Mouse (Mus musculus) bone marrow, adult 2 months (tissue): ENCODE results near the gene Slc25a14. TPM values are rescaled to one million over a fixed set of nuclear protein-coding genes. Genes with fewer than 3 reads are reported as not detected.

ENCODE experiments used
- H3K27ac ChIP-seq: fragments of 200-500 bp; 2 replicates; pipeline ENCODE4 v1.5.1; 2012; ENCODE audit warnings: low read depth, mild to moderate bottlenecking, control low read depth, inconsistent platforms, low read length; ENCODE audit not compliant: control insufficient read depth, poor library complexity, insufficient read depth
- H3K4me1 ChIP-seq: fragments of 200-500 bp; 2 replicates; pipeline ENCODE4 v1.6.1; 2011; ENCODE audit warnings: low read length; ENCODE audit not compliant: control insufficient read depth, insufficient read depth
- H3K4me3 ChIP-seq: fragments of 200-500 bp; replicated peaks from 2 replicates; pipeline ENCODE3; 2011; ENCODE audit warnings: mild to moderate bottlenecking, low read depth, low read length, control low read depth; ENCODE audit not compliant: control insufficient read depth
- CTCF ChIP-seq: fragments of 200-500 bp; IDR thresholded peaks from 2 replicates; pipeline ENCODE4 v1.5.1; 2011; ENCODE audit warnings: low read length, control low read depth; ENCODE audit not compliant: control insufficient read depth, insufficient read depth
- POLR2A ChIP-seq: fragments of 200-500 bp; IDR thresholded peaks from 2 replicates; pipeline ENCODE4 v1.6.1; 2011; ENCODE audit warnings: low read depth, mild to moderate bottlenecking, control low read depth, low read length, borderline replicate concordance; ENCODE audit not compliant: control insufficient read depth
- WGBS: fragments of 180-500 bp; shearing (Covaris S2); methylation state at CpG from one replicate; pipeline ENCODE4 v1.1.7; 2018; 5-methylcytosine and 5-hydroxymethylcytosine counted together
- polyA plus RNA-seq: library from polyadenylated mRNA; stranded (reverse); fragments of >200 nt; gene quantifications from 2 replicates; pipeline ENCODE4 v1.2.4, GENCODE M21; 2011; ENCODE audit warnings: low replicate concordance; ENCODE audit not compliant: missing spikeins, insufficient read depth, insufficient read length

Gene Slc25a14
- polyA plus RNA-seq, 1 experiment, result 2.3 TPM

- Histone ChIP-seq H3K27ac (peak within 1 kb of the TSS; percentile 85), H3K4me1 (peaks cover 1% of the 10 kb centered on the region; the same call in 1 of the 2 replicates), H3K4me3 (peak within 1 kb of the TSS; percentile 93)
- TF ChIP-seq CTCF (no peak), POLR2A (0 out of 2 replicates have a peak, but pooled peaks have one; percentile 32)
- 6% methylated on average over 41 of the region's 42 CpGs for WGBS
These were observed 71.7 kb downstream of the Slc25a14 start, which contains the start of gene Rbmx2 for GRCm38 (mm10) chrX:48694864-48695371. Gene Rbmx2, plus strand, starts transcription at chrX:48695004.

GRCm38 (mm10) chrX:48709701-48710100 lies 86.5 kb downstream of the Slc25a14 start:
- WGBS, result 89% methylated on average over 10 of the region's 10 CpGs
- Histone ChIP-seq H3K27ac (no peak overlapping the region), H3K4me3 (no peak overlapping the region), H3K4me1 (no peaks in the 10 kb centered on the region)
- TF ChIP-seq POLR2A, result no peak
- no peak for TF ChIP-seq CTCF

Other genes starting within 250 kb of the Slc25a14 start
- 12.4 and 20.4 TPM in 2 replicates for gene Elf4, start 160.3 kb upstream of the Slc25a14 start, polyA plus RNA-seq
- gene Aifm1, start 109.8 kb upstream of the Slc25a14 start, polyA plus RNA-seq, result 5.7 and 16.2 TPM in 2 replicates
- 1.3 TPM in 1 of 2 replicates, not detected in the other for gene Rab33a, start 104.1 kb upstream of the Slc25a14 start, polyA plus RNA-seq
- gene Zfp280c, start 28.9 kb upstream of the Slc25a14 start, polyA plus RNA-seq, result 4.8 and 8.5 TPM in 2 replicates
- not detected in 2 replicates for gene Gpr119, start 51.1 kb downstream of the Slc25a14 start, polyA plus RNA-seq
- gene Rbmx2, start 71.6 kb downstream of the Slc25a14 start, polyA plus RNA-seq, result 8.5 and 9.2 TPM in 2 replicates